Comparison of ENCODE assay signal across 8 mouse cellular contexts in genomic region chr1:111660099-111660670, GRCm38 (mm10).
DNase-seq lines count a peak whose midpoint lies in the region; ATAC-seq and TF ChIP-seq lines count a peak whose summit lies in the region.

No protein-coding gene starts in this region.

- peak; percentile 6 to 14 for DNase-seq in cerebellum, adult 18-20 months
- no peak for DNase-seq in cerebellum, adult 11 months
- peak; percentile 74 for DNase-seq in limb, embryonic 14.5 days (ENCODE audit: low spot score)
- no peak for DNase-seq in limb, embryonic 10.5 days (ENCODE audit: low spot score)
- peak; percentile 79 for DNase-seq in brain, embryonic 14.5 days (ENCODE audit: low read depth)
- peak; percentile 26 for DNase-seq in telencephalon, adult 2 months (ENCODE audit: low read depth, low spot score)

- no peaks in the 10 kb centered on the region for H3K36me3 ChIP-seq in limb, embryonic 14.5 days (ENCODE audit: control insufficient read depth, insufficient read depth, low read length)
- no peaks in the 10 kb centered on the region for H3K36me3 ChIP-seq in limb, embryonic 10.5 days
- H3K36me3 ChIP-seq in hindbrain, embryonic 16.5 days (ENCODE audit: control insufficient read depth, insufficient read depth, low read length), result no peaks in the 10 kb centered on the region
- H3K36me3 ChIP-seq in intestine, embryonic 16.5 days (ENCODE audit: control insufficient read depth, insufficient read depth, low read length), result no peaks in the 10 kb centered on the region

- WGBS in limb, embryonic 14.5 days, result 2% methylated on average over 2 of the region's 2 CpGs
- WGBS in limb, embryonic 10.5 days, result 8% methylated on average over 2 of the region's 2 CpGs
- 6% methylated on average over 2 of the region's 2 CpGs for WGBS in hindbrain, embryonic 16.5 days
- 6% methylated on average over 2 of the region's 2 CpGs for WGBS in intestine, embryonic 16.5 days

- ATAC-seq in limb, embryonic 14.5 days (ENCODE audit: low FRiP score, low read depth), result no peak
- peak; percentile 63; the same call in 1 of the 2 replicates for ATAC-seq in hindbrain, embryonic 16.5 days
- no peak for ATAC-seq in intestine, embryonic 16.5 days

- H3K4me3 ChIP-seq in limb, embryonic 14.5 days (replicated peaks; ENCODE audit: low read length), result no peak overlapping the region
- H3K4me3 ChIP-seq in limb, embryonic 10.5 days, result no peak overlapping the region
- H3K4me3 ChIP-seq in hindbrain, embryonic 16.5 days (ENCODE audit: low read length), result no peak overlapping the region
- no peak overlapping the region for H3K4me3 ChIP-seq in intestine, embryonic 16.5 days (ENCODE audit: low read length)

- TF ChIP-seq CTCF in brain, embryonic 14.5 days (IDR thresholded peaks at IDR 0.05; ENCODE audit: borderline replicate concordance, extremely low read depth, insufficient read depth, insufficient read length), result peak; percentile 54; the same call in 1 of the 2 replicates

- H3K9ac ChIP-seq in limb, embryonic 14.5 days (ENCODE audit: low read depth, low read length, severe bottlenecking), result no peak overlapping the region
- no peak overlapping the region for H3K9ac ChIP-seq in hindbrain, embryonic 16.5 days (ENCODE audit: low read depth, low read length)
- H3K9ac ChIP-seq in intestine, embryonic 16.5 days (ENCODE audit: low read depth, low read length), result no peak overlapping the region

- no peak for TF ChIP-seq POLR2A in limb, embryonic 14.5 days (IDR thresholded peaks at IDR 0.05; ENCODE audit: borderline replicate concordance, extremely low read depth, insufficient read depth, insufficient read length)
- TF ChIP-seq POLR2A in brain, embryonic 14.5 days (IDR thresholded peaks at IDR 0.05; ENCODE audit: borderline replicate concordance, extremely low read depth, insufficient read depth, insufficient read length, poor library complexity, severe bottlenecking), result no peak

- H3K4me1 ChIP-seq in limb, embryonic 14.5 days (ENCODE audit: control insufficient read depth, insufficient read depth, low read length), result no peaks in the 10 kb centered on the region
- H3K4me1 ChIP-seq in limb, embryonic 10.5 days, result no peaks in the 10 kb centered on the region
- no peaks in the 10 kb centered on the region for H3K4me1 ChIP-seq in hindbrain, embryonic 16.5 days (ENCODE audit: control insufficient read depth, insufficient read depth, low read depth, low read length)
- H3K4me1 ChIP-seq in intestine, embryonic 16.5 days (ENCODE audit: control insufficient read depth, insufficient read depth, low read length), result no peaks in the 10 kb centered on the region

- no peak overlapping the region for H3K27ac ChIP-seq in limb, embryonic 14.5 days (replicated peaks; ENCODE audit: low read depth, low read length)
- H3K27ac ChIP-seq in limb, embryonic 10.5 days, result no peak overlapping the region
- H3K27ac ChIP-seq in hindbrain, embryonic 16.5 days (ENCODE audit: low read depth, low read length), result no peak overlapping the region
- no peak overlapping the region for H3K27ac ChIP-seq in intestine, embryonic 16.5 days (ENCODE audit: low read length)

- no peak overlapping the region for H3K4me2 ChIP-seq in limb, embryonic 14.5 days (replicated peaks; ENCODE audit: low read depth, low read length, severe bottlenecking)
- H3K4me2 ChIP-seq in hindbrain, embryonic 16.5 days (ENCODE audit: low read length), result no peak overlapping the region
- no peak overlapping the region for H3K4me2 ChIP-seq in intestine, embryonic 16.5 days (ENCODE audit: low read depth, low read length)

- H3K9me3 ChIP-seq in limb, embryonic 14.5 days (ENCODE audit: control insufficient read depth, low read length), result no peaks in the 10 kb centered on the region
- H3K9me3 ChIP-seq in limb, embryonic 10.5 days (replicated peaks), result no peaks in the 10 kb centered on the region
- H3K9me3 ChIP-seq in hindbrain, embryonic 16.5 days (ENCODE audit: control insufficient read depth, low read length), result no peaks in the 10 kb centered on the region
- no peaks in the 10 kb centered on the region for H3K9me3 ChIP-seq in intestine, embryonic 16.5 days (ENCODE audit: control insufficient read depth, low read length)

- H3K27me3 ChIP-seq in limb, embryonic 14.5 days (ENCODE audit: control insufficient read depth, insufficient read depth, low read length), result no peaks in the 10 kb centered on the region
- no peaks in the 10 kb centered on the region for H3K27me3 ChIP-seq in limb, embryonic 10.5 days (ENCODE audit: low read depth, poor library complexity, severe bottlenecking)
- no peaks in the 10 kb centered on the region for H3K27me3 ChIP-seq in hindbrain, embryonic 16.5 days (replicated peaks; ENCODE audit: control insufficient read depth, insufficient read depth, low read length)
- no peaks in the 10 kb centered on the region for H3K27me3 ChIP-seq in intestine, embryonic 16.5 days (replicated peaks; ENCODE audit: control insufficient read depth, insufficient read depth, low read length)

Comparison
In these comparisons a context has a peak if more than half of its experiments do, and no peak if none do; other contexts are left out.
1. DNase-seq: peak in cerebellum, adult 18-20 months (2 of 2), limb, embryonic 14.5 days (single experiment), brain, embryonic 14.5 days (single experiment) and telencephalon, adult 2 months (single experiment); none in cerebellum, adult 11 months (single experiment) and limb, embryonic 10.5 days (single experiment).